Mouse (Mus musculus): Measurements from ENCODE around the gene Rapgef6. TPM values are rescaled to one million over a fixed set of nuclear protein-coding genes. Genes with fewer than 3 reads are reported as not detected.
A peak's percentile ranks its signal among the peaks of the same experiment; 100 is the strongest.

The Rapgef6 gene
- polyA plus RNA-seq, 1 experiment, result 11.4 TPM

DNA sequence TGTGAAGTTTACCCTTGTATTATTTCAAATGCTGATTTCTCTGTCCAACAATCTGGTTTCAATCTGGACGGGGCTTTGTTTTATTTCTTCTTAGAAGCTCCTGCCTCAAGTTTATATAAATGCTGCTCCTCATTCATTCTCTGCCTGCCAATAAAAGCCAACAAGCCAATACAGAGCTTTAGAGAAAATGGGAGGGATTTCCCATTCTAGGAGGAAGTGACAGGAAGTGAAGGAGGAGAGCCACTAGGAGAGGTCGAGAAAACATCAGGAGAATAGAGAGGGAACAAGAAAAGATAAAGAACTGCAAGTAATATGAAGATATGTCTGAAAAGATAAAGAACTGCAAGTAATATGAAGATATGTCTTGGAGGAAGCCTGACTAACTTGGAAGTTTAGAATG is 190.2 kb downstream of the Rapgef6 start:
- Histone ChIP-seq H3K36me3 (ENCODE audit: control insufficient read depth, insufficient read depth, low read length) (peaks cover 15% of the 10 kb centered on the region), H3K27ac (ENCODE audit: insufficient read depth, low read depth, low read length) (no peak overlapping the region), H3K27me3 (ENCODE audit: control insufficient read depth, insufficient read depth, low read length) (no peaks in the 10 kb centered on the region), H3K4me1 (ENCODE audit: control insufficient read depth, insufficient read depth, insufficient read length, low read length) (no peaks in the 10 kb centered on the region), H3K4me3 (ENCODE audit: low read depth, low read length) (no peak overlapping the region)
- no peak for TF ChIP-seq POLR2A (IDR thresholded peaks at IDR 0.05; ENCODE audit: low read depth, low read length)
- no peak for TF ChIP-seq CTCF (IDR thresholded peaks at IDR 0.05; ENCODE audit: extremely low read depth, insufficient read length, insufficient replicate concordance, low read depth, low read length)
- 57% methylated on average over 2 of the region's 2 CpGs for WGBS

GRCm38 (mm10) chr11:54717893-54718292 is 195.2 kb downstream of the Rapgef6 start:
- Histone ChIP-seq H3K27me3 (ENCODE audit: control insufficient read depth, insufficient read depth, low read length) (no peaks in the 10 kb centered on the region), H3K4me1 (ENCODE audit: control insufficient read depth, insufficient read depth, insufficient read length, low read length) (no peaks in the 10 kb centered on the region), H3K4me3 (ENCODE audit: low read depth, low read length) (no peak overlapping the region), H3K36me3 (ENCODE audit: control insufficient read depth, insufficient read depth, low read length) (peaks cover 54% of the 10 kb centered on the region), H3K27ac (ENCODE audit: insufficient read depth, low read depth, low read length) (no peak overlapping the region)
- TF ChIP-seq POLR2A (IDR thresholded peaks at IDR 0.05; ENCODE audit: low read depth, low read length), result no peak
- TF ChIP-seq CTCF (IDR thresholded peaks at IDR 0.05; ENCODE audit: extremely low read depth, insufficient read length, insufficient replicate concordance, low read depth, low read length), result no peak
- 94% methylated on average over 3 of the region's 3 CpGs for WGBS

DNA sequence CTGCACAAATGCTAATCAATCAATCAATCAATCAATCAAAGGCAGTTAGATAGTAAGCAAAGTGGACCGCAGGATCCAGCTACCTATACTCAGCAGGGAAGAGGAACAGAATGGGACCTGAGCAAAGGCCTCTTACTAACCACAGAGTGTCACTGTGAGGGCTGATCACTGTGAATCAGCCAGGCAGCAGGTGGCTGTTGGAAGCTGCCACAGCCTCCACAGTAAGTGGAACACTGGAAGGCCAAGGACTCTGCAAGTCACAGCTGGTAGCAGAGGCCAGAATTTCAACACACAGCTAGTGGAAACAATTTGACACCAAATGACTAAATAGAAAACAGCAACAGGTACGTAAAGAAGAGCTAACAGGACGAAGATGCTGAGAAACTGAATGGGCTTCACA is 196.0 kb downstream of the Rapgef6 start:
- TF ChIP-seq CTCF (IDR thresholded peaks at IDR 0.05; ENCODE audit: extremely low read depth, insufficient read length, insufficient replicate concordance, low read depth, low read length) (no peak), POLR2A (IDR thresholded peaks at IDR 0.05; ENCODE audit: low read depth, low read length) (no peak)
- peaks cover 60% of the 10 kb centered on the region for H3K36me3 ChIP-seq (ENCODE audit: control insufficient read depth, insufficient read depth, low read length)
- no peaks in the 10 kb centered on the region for H3K27me3 ChIP-seq (ENCODE audit: control insufficient read depth, insufficient read depth, low read length)
- H3K4me3 ChIP-seq (ENCODE audit: low read depth, low read length), result no peak overlapping the region
- WGBS, result 90% methylated on average over 3 of the region's 3 CpGs
- H3K27ac ChIP-seq (ENCODE audit: insufficient read depth, low read depth, low read length), result no peak overlapping the region
- H3K4me1 ChIP-seq (ENCODE audit: control insufficient read depth, insufficient read depth, insufficient read length, low read length), result no peaks in the 10 kb centered on the region

DNA sequence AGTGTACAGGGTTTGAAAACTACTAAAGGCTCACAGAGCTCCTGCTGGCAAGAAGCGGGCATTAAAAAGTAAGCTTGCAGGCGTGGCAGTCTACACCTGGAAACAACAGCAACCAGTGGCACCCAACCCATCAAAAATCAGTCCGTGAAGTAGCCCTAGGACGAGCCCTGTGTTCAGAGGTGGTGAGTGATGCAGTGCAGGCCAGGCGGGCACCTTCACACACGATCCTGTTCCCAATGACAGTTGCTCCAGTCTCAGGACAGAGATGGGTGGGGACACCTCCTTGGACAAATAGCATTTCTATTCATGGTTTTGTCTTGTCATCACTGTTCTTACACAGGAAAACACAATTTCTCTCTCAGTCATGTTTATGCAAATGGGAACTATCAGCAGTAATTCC is 199.4 kb downstream of the Rapgef6 start:
- peaks cover 6% of the 10 kb centered on the region for H3K4me1 ChIP-seq (ENCODE audit: control insufficient read depth, insufficient read depth, insufficient read length, low read length)
- TF ChIP-seq CTCF (IDR thresholded peaks at IDR 0.05; ENCODE audit: extremely low read depth, insufficient read length, insufficient replicate concordance, low read depth, low read length), result no peak
- H3K27me3 ChIP-seq (ENCODE audit: control insufficient read depth, insufficient read depth, low read length), result no peaks in the 10 kb centered on the region
- H3K4me3 ChIP-seq (ENCODE audit: low read depth, low read length), result no peak overlapping the region
- 85% methylated on average over 6 of the region's 6 CpGs for WGBS
- H3K36me3 ChIP-seq (ENCODE audit: control insufficient read depth, insufficient read depth, low read length), result peaks cover 62% of the 10 kb centered on the region
- H3K27ac ChIP-seq (ENCODE audit: insufficient read depth, low read depth, low read length), result no peak overlapping the region

DNA sequence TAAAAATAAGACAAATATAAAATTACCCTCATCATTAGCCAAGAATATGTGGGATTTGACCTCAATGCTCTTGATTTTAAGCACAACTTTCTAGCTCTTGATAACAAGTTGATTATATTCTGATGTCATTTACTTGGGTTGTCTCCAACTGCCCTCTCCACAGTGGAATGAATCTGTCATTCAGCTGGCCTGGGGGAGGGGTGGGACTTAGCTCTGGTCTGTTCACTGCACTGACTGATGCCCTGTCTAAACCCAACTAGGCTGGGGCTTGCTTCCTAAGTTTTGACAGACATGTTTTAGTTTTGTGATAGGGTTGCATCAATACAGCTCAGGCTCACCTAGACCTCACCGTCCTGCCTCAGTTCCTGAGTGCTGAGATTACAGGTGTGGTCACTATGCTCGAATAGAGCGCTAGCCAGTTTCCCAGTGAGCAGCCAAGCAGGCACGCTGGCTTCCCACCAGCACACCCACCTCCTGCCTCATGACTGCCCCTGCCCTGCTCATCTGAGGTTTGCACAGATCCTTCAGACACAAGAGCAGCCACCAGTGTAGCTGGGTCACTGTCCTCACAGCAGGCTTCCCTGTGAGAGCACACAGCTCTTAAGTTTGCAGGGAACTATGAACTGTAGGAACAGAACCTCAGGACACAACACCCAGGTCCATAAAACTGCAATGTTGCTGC is 201.8 kb downstream of the Rapgef6 start:
- TF ChIP-seq POLR2A (IDR thresholded peaks at IDR 0.05; ENCODE audit: low read depth, low read length) (no peak), CTCF (IDR thresholded peaks at IDR 0.05; ENCODE audit: extremely low read depth, insufficient read length, insufficient replicate concordance, low read depth, low read length) (no peak)
- no peaks in the 10 kb centered on the region for H3K27me3 ChIP-seq (ENCODE audit: control insufficient read depth, insufficient read depth, low read length)
- no peak overlapping the region for H3K4me3 ChIP-seq (ENCODE audit: low read depth, low read length)
- H3K4me1 ChIP-seq (ENCODE audit: control insufficient read depth, insufficient read depth, insufficient read length, low read length), result peaks cover 8% of the 10 kb centered on the region
- no peak overlapping the region for H3K27ac ChIP-seq (ENCODE audit: insufficient read depth, low read depth, low read length)
- 79% methylated on average over 4 of the region's 4 CpGs for WGBS
- peaks cover 49% of the 10 kb centered on the region for H3K36me3 ChIP-seq (ENCODE audit: control insufficient read depth, insufficient read depth, low read length)

DNA sequence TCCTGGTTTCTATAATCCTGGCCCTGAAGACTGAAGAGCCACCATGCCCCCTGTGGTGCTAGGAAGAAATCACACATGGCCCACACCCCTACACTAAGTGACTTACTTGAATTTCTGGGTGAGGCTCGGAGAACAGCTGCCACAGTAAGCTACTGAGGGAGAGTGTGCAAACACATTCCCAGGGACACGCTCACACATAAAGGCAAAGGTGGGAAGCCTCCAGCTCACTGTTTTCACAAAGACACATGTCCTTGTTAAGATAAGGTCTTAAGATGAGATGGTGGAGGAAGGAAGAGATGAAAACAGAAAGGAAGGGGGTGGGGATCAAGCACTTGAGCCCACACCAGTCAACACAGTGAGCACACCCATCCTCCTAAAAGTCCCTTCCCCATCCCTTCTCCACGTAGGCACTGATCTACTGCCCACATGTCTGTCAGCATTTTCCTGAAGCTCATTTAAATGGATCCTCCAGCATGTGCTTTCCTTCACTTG is 204.0 kb downstream of the Rapgef6 start:
- WGBS, result 68% methylated on average over 3 of the region's 3 CpGs
- Histone ChIP-seq H3K36me3 (ENCODE audit: control insufficient read depth, insufficient read depth, low read length) (peaks cover 36% of the 10 kb centered on the region), H3K4me1 (ENCODE audit: control insufficient read depth, insufficient read depth, insufficient read length, low read length) (peaks cover 9% of the 10 kb centered on the region), H3K4me3 (ENCODE audit: low read depth, low read length) (no peak overlapping the region), H3K27me3 (ENCODE audit: control insufficient read depth, insufficient read depth, low read length) (no peaks in the 10 kb centered on the region), H3K27ac (ENCODE audit: insufficient read depth, low read depth, low read length) (peak overlapping the region; percentile 82)
- TF ChIP-seq CTCF (IDR thresholded peaks at IDR 0.05; ENCODE audit: extremely low read depth, insufficient read length, insufficient replicate concordance, low read depth, low read length) (no peak), POLR2A (IDR thresholded peaks at IDR 0.05; ENCODE audit: low read depth, low read length) (no peak)

DNA sequence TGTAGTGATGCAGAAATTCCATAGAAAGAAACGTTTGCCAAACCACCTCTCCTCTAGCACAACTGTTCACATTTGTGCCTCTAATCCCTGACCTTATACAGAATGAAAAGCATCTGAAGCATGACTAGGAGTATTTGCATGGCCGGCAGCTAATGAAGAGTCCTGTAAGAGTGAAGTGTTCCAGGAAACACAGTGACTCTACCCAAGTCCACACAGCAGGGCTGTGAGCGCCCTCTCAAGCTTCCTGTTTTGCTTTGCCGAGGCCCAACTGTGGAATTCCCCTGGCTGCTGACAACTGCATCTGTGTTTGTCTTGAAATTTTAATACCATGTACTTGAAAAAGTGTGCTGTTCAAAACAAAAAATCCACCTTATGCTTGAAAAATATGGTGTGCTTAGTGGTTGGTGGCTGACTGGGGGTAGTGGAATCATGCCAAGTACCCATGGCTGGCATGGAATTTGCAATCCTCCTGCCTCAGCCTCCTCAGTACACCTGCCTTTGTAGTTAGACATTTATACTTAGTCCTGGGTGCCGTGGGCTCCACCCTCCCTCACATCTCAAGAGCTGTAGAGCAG is 204.8 kb downstream of the Rapgef6 start:
- H3K4me3 ChIP-seq (ENCODE audit: low read depth, low read length), result no peak overlapping the region
- peaks cover 28% of the 10 kb centered on the region for H3K36me3 ChIP-seq (ENCODE audit: control insufficient read depth, insufficient read depth, low read length)
- H3K27me3 ChIP-seq (ENCODE audit: control insufficient read depth, insufficient read depth, low read length), result no peaks in the 10 kb centered on the region
- H3K4me1 ChIP-seq (ENCODE audit: control insufficient read depth, insufficient read depth, insufficient read length, low read length), result peaks cover 11% of the 10 kb centered on the region
- TF ChIP-seq POLR2A (IDR thresholded peaks at IDR 0.05; ENCODE audit: low read depth, low read length) (no peak), CTCF (IDR thresholded peaks at IDR 0.05; ENCODE audit: extremely low read depth, insufficient read length, insufficient replicate concordance, low read depth, low read length) (0 out of 2 replicates have a peak, but pooled peaks have one; percentile 6)
- WGBS, result 52% methylated on average over 5 of the region's 5 CpGs
- H3K27ac ChIP-seq (ENCODE audit: insufficient read depth, low read depth, low read length), result peak overlapping the region; percentile 82

All from small intestine, adult 2 months (tissue).